Mouse (Mus musculus): Measurements from ENCODE around the gene Tubd1. TPM values are rescaled to one million over a fixed set of nuclear protein-coding genes. Genes with fewer than 3 reads are reported as not detected.
A peak's percentile ranks its signal among the peaks of the same experiment; 100 is the strongest.

Tubd1 gene
- polyA plus RNA-seq, 1 experiment = 8.2 TPM

GRCm38 (mm10) chr11:86596187-86596960 lies 51.6 kb downstream of the Tubd1 start:
- no peak for TF ChIP-seq CTCF (IDR thresholded peaks at IDR 0.05; ENCODE audit: borderline replicate concordance, insufficient read depth, low read length)
- TF ChIP-seq POLR2A (IDR thresholded peaks at IDR 0.05; ENCODE audit: low read depth, low read length) = no peak
- Histone ChIP-seq H3K4me3 (ENCODE audit: insufficient read depth, low read length) (no peak overlapping the region), H3K4me1 (ENCODE audit: control insufficient read depth, insufficient read depth, low read length) (peaks cover 27% of the 10 kb centered on the region), H3K27ac (ENCODE audit: insufficient read depth, low read length) (peak overlapping the region; percentile 77)

GRCm38 (mm10) chr11:86596976-86597375 lies 52.2 kb downstream of the Tubd1 start:
- Histone ChIP-seq H3K4me3 (ENCODE audit: insufficient read depth, low read length) (no peak overlapping the region), H3K27ac (ENCODE audit: insufficient read depth, low read length) (peak overlapping the region; percentile 70), H3K4me1 (ENCODE audit: control insufficient read depth, insufficient read depth, low read length) (peaks cover 23% of the 10 kb centered on the region)
- TF ChIP-seq POLR2A (IDR thresholded peaks at IDR 0.05; ENCODE audit: low read depth, low read length) (no peak), CTCF (IDR thresholded peaks at IDR 0.05; ENCODE audit: borderline replicate concordance, insufficient read depth, low read length) (no peak)

DNA sequence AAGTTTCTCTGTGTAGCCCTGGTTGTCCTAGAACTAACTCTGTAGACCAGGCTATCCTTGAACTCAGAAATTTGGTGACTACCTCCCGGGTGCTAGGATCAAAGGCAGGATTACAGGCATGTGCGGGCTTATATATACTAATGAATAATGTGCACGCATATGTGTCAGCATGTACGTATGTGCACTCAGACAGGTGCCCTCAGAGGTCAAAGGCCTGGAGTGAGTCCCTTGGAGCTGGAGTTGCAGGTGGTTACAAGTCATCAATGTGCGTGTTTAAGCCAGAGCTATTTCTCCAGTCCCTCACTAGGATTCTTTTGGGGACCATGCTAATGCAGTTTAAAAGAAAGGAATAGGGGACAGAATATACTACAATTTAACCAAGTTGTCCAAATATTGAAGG lies 53.4 kb downstream of the Tubd1 start:
- peaks cover 17% of the 10 kb centered on the region for H3K4me1 ChIP-seq (ENCODE audit: control insufficient read depth, insufficient read depth, low read length)
- H3K4me3 ChIP-seq (ENCODE audit: insufficient read depth, low read length) = no peak overlapping the region
- no peak for TF ChIP-seq POLR2A (IDR thresholded peaks at IDR 0.05; ENCODE audit: low read depth, low read length)
- TF ChIP-seq CTCF (IDR thresholded peaks at IDR 0.05; ENCODE audit: borderline replicate concordance, insufficient read depth, low read length) = no peak
- peak overlapping the region; percentile 42; the same call in 1 of the 2 replicates for H3K27ac ChIP-seq (ENCODE audit: insufficient read depth, low read length)

DNA sequence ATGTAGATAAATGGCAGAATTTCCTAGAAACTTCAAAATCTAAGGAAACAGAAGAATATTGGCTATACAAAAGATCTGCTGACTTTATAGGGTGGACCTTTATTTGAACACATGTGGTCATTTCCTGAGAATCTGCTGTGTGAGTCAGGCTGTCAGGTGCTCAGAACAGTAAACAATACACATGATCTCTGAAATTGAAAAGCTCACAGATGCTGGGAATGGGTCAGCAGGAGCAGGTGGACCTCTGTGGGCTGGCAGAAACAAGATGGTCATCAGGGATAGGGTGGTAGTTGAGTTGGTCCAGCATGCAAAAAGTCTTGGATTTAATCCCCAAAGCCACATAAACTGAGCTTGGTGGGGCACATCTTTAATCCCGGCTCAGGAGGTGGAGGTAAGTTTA lies 53.8 kb downstream of the Tubd1 start:
- no peak overlapping the region for H3K4me3 ChIP-seq (ENCODE audit: insufficient read depth, low read length)
- peaks cover 18% of the 10 kb centered on the region for H3K4me1 ChIP-seq (ENCODE audit: control insufficient read depth, insufficient read depth, low read length)
- H3K27ac ChIP-seq (ENCODE audit: insufficient read depth, low read length) = peak overlapping the region; percentile 47
- TF ChIP-seq POLR2A (IDR thresholded peaks at IDR 0.05; ENCODE audit: low read depth, low read length) = no peak

DNA sequence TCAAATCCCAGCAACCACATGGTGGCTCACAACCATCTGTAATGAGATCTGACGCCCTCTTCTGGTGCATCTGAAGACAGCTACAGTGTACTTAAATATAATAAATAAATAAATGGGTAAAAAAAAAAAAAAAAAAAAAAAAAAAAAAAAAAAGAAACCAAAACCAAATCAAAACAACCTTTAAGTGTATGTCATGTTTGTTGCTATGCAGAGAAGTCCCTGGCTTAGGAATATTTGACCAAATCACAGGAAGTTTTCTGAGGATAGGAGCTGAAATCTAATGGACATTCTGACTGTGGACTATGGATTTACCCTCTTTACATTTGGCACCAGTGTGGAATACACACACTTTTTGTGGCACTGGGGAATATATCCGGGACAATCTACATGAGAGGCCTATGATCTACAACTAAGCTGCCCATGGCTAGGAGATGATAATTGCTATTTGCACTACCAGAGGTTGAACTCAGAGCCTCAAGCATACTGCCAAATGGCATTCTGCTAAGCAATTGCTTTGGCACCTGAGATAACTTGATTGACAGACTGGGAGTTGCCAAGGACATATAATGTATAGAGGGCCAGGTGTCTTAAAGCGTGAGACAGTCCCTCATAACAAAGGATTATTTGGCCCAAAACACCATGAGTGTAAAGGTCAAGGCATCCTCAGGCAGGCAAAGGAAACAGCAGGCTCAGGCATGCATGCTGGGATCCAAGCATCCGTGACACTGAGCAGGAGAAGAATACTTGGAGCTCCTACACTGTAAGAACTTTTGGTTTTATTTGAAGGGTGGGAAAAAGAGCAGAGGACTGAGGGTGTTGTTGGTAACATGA lies 54.8 kb downstream of the Tubd1 start:
- peak; percentile 6; the same call in 1 of the 2 replicates for TF ChIP-seq POLR2A (IDR thresholded peaks at IDR 0.05; ENCODE audit: low read depth, low read length)
- no peak for TF ChIP-seq CTCF (IDR thresholded peaks at IDR 0.05; ENCODE audit: borderline replicate concordance, insufficient read depth, low read length)
- Histone ChIP-seq H3K4me3 (ENCODE audit: insufficient read depth, low read length) (no peak overlapping the region), H3K27ac (ENCODE audit: insufficient read depth, low read length) (peak overlapping the region; percentile 66), H3K4me1 (ENCODE audit: control insufficient read depth, insufficient read depth, low read length) (peaks cover 14% of the 10 kb centered on the region)

DNA sequence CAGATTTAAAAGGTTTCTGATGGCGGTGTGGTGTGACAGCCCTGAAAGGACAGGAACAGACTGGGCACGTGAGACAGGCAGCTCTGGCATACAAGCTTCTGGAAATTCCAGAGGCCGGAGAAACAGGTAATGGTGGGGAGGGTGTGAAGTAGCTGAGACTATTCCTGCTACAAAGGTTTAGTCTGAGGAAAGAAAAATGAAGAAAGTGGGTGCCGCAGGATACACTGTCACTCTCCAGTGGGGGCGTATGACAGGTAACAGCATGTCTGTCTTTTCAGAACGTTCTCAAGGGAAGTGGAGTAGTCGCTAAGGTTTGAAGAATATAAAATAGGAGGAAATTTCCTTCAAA lies 55.4 kb downstream of the Tubd1 start:
- TF ChIP-seq POLR2A (IDR thresholded peaks at IDR 0.05; ENCODE audit: low read depth, low read length) (no peak), CTCF (IDR thresholded peaks at IDR 0.05; ENCODE audit: borderline replicate concordance, insufficient read depth, low read length) (no peak)
- peak overlapping the region; percentile 66 for H3K27ac ChIP-seq (ENCODE audit: insufficient read depth, low read length)
- peaks cover 15% of the 10 kb centered on the region for H3K4me1 ChIP-seq (ENCODE audit: control insufficient read depth, insufficient read depth, low read length)
- H3K4me3 ChIP-seq (ENCODE audit: insufficient read depth, low read length) = peak overlapping the region; percentile 8; the same call in 1 of the 2 replicates

- TF ChIP-seq CTCF (IDR thresholded peaks at IDR 0.05; ENCODE audit: borderline replicate concordance, insufficient read depth, low read length) = no peak
- 0 out of 2 replicates have a peak, but pooled peaks have one; percentile 29 for TF ChIP-seq POLR2A (IDR thresholded peaks at IDR 0.05; ENCODE audit: low read depth, low read length)
- H3K4me1 ChIP-seq (ENCODE audit: control insufficient read depth, insufficient read depth, low read length) = peaks cover 20% of the 10 kb centered on the region
- H3K4me3 ChIP-seq (ENCODE audit: insufficient read depth, low read length) = no peak overlapping the region
- peak overlapping the region; percentile 100 for H3K27ac ChIP-seq (ENCODE audit: insufficient read depth, low read length)
Observed at GRCm38 (mm10) chr11:86602116-86602515, 57.3 kb downstream of the Tubd1 start.

GRCm38 (mm10) chr11:86603719-86604118 lies 58.9 kb downstream of the Tubd1 start:
- Histone ChIP-seq H3K4me1 (ENCODE audit: control insufficient read depth, insufficient read depth, low read length) (peaks cover 24% of the 10 kb centered on the region), H3K4me3 (ENCODE audit: insufficient read depth, low read length) (no peak overlapping the region), H3K27ac (ENCODE audit: insufficient read depth, low read length) (peak overlapping the region; percentile 100)
- TF ChIP-seq POLR2A (IDR thresholded peaks at IDR 0.05; ENCODE audit: low read depth, low read length) (peak; percentile 41; the same call in 1 of the 2 replicates), CTCF (IDR thresholded peaks at IDR 0.05; ENCODE audit: borderline replicate concordance, insufficient read depth, low read length) (no peak)

- Histone ChIP-seq H3K4me3 (ENCODE audit: insufficient read depth, low read length) (no peak overlapping the region), H3K27ac (ENCODE audit: insufficient read depth, low read length) (peak overlapping the region; percentile 100), H3K4me1 (ENCODE audit: control insufficient read depth, insufficient read depth, low read length) (peaks cover 23% of the 10 kb centered on the region)
- TF ChIP-seq POLR2A (IDR thresholded peaks at IDR 0.05; ENCODE audit: low read depth, low read length) (peak; percentile 46; the same call in 1 of the 2 replicates), CTCF (IDR thresholded peaks at IDR 0.05; ENCODE audit: borderline replicate concordance, insufficient read depth, low read length) (no peak)
Observed at GRCm38 (mm10) chr11:86604289-86604688, 59.5 kb downstream of the Tubd1 start.

Data from embryonic fibroblast, embryonic 13.5 days (primary cell).